In the genomic region with DNA sequence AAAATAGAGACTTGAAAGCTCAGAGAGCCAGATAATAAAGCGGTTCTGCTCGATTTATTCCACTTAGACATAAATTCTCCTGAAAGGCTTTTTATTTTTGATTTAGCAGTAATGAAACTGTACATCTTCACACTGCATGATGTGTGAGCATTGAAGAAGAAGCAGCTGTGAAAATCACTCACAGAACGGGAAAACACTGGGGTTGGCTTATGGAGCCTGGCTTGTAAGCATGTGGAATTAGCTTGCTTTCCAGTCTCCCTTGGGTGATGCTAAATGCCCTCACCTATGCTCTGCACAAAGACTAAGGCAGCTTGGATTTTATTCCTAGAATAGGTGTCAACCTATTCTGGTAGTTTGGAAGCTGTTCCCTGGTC, we compare ENCODE assay signal across 8 mouse cellular contexts.
"Had no signal": no experiment of that assay in that cellular context is flagged by ENCODE, and none has a peak within 500 bp of the region (broad histone marks: within the 10 kb centered on the region; RNA-seq: fewer than 3 reads in every experiment).

No protein-coding gene starts in this region.

- H3K9me3 ChIP-seq: limb, embryonic 12.5 days; midbrain, embryonic 13.5 days had no signal

- H3K4me2 ChIP-seq: limb, embryonic 12.5 days; midbrain, embryonic 13.5 days had no signal

- H3K36me3 ChIP-seq: limb, embryonic 12.5 days; midbrain, embryonic 13.5 days had no signal

- H3K27me3 ChIP-seq: limb, embryonic 12.5 days; midbrain, embryonic 13.5 days had no signal

- ATAC-seq: midbrain, embryonic 13.5 days had no signal

- H3K27ac ChIP-seq: limb, embryonic 12.5 days; liver, embryonic 14.5 days; midbrain, embryonic 13.5 days had no signal

- H3K4me1 ChIP-seq: midbrain, embryonic 13.5 days had no signal

- H3K9ac ChIP-seq: limb, embryonic 12.5 days; liver, embryonic 14.5 days; midbrain, embryonic 13.5 days had no signal

- H3K4me3 ChIP-seq: limb, embryonic 12.5 days; midbrain, embryonic 13.5 days had no signal

- DNase-seq: layer of hippocampus, postnatal 36 days; lung, adult 18-20 months; right cerebral cortex, postnatal 14 days; thymus, adult 2 months; thymus, postnatal 25 days had no signal
